Mouse (Mus musculus): ENCODE measurements around the gene Prkcq. TPM values are rescaled to one million over a fixed set of nuclear protein-coding genes. Genes with fewer than 3 reads are reported as not detected.
A peak's percentile ranks its signal among the peaks of the same experiment; 100 is the strongest.

Gene Prkcq
- polyA plus RNA-seq (2012; ENCODE audit: insufficient read depth, insufficient read length, low replicate concordance, missing spikeins): not detected in 2 replicates

DNA sequence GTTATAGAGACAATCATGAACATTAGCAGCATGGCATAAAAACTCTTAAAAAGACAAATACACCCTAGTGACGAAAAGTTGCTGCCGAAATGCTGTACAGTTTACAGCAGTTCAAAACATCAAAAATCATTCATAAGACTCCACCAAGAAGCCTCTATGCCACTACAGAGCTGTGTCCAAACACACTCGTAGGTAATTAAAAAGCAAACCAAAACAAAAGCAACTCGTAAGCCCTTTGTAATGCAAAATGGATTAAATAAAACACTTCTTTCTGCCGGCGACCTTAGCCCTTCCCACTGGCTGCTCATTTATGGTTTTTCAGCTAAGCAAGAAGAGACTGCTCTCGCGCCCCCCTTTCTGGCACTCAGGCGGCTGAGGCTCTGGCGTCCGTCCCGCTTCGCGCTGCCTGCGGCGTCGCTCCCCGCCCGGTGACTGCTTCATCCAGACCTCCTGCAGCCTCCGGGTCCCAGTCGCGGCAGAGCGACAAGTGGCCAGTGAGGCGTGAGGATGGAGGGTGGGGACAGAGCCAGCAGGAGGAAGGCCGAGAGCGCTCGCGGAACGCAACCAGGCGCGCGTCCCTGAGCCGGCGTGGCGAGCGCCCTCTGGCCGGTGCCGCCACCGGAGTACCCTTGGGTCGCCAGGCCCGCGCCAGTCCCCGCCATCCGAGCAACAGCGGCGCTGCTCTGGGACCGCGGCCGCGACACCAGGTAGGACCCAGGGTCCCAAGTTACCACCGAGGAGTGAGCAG is at the start of gene Prkcq:
Prkcq (plus strand) TSS at position 355 of the 748 bp plus-strand sequence.
- H3K4me3 ChIP-seq (ENCODE audit: insufficient read depth, low read depth, low read length): peak within 1 kb of the TSS; percentile 52
- peaks cover 6% of the 10 kb centered on the region for H3K4me1 ChIP-seq (ENCODE audit: control insufficient read depth, insufficient read depth, low read length)
- H3K27ac ChIP-seq (ENCODE audit: insufficient read depth, low read depth, low read length): no peak within 1 kb of the TSS
- 2% methylated on average over 51 of the region's 51 CpGs for WGBS
- no peak for TF ChIP-seq CTCF (IDR thresholded peaks at IDR 0.05; ENCODE audit: insufficient read depth, low read depth, low read length)

DNA sequence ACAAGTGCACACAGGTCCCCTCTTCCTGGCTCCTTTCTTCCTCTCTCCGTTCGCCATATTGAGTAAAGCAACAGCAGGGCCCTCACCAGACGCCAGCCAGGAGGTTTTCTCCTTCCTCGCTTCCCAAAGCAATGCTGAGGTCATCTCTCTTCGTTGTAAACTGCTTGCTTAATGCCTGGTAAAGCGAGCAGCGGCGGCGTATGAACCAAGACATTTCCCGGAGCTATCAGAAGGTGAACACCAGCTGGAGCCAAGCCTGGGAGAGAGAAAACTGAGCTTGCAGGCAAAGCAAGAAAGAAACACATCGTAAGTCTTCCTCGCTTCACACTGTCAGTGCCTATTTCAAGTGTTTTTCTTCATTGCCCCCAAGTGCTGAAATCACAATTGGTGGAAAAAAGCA is 41.0 kb upstream of the Prkcq start:
- H3K4me3 ChIP-seq (ENCODE audit: insufficient read depth, low read depth, low read length): no peak overlapping the region
- no peak overlapping the region for H3K27ac ChIP-seq (ENCODE audit: insufficient read depth, low read depth, low read length)
- TF ChIP-seq POLR2A (IDR thresholded peaks at IDR 0.05; ENCODE audit: insufficient read depth, low read depth, low read length) (no peak), CTCF (IDR thresholded peaks at IDR 0.05; ENCODE audit: insufficient read depth, low read depth, low read length) (no peak)
- no peaks in the 10 kb centered on the region for H3K4me1 ChIP-seq (ENCODE audit: control insufficient read depth, insufficient read depth, low read length)
- 86% methylated on average over 12 of the region's 12 CpGs for WGBS

GRCm38 (mm10) chr2:11135718-11136117 is 36.2 kb upstream of the Prkcq start:
- 74% methylated on average over 6 of the region's 6 CpGs for WGBS
- TF ChIP-seq POLR2A (IDR thresholded peaks at IDR 0.05; ENCODE audit: insufficient read depth, low read depth, low read length) (no peak), CTCF (IDR thresholded peaks at IDR 0.05; ENCODE audit: insufficient read depth, low read depth, low read length) (no peak)
- no peak overlapping the region for H3K27ac ChIP-seq (ENCODE audit: insufficient read depth, low read depth, low read length)
- no peak overlapping the region for H3K4me3 ChIP-seq (ENCODE audit: insufficient read depth, low read depth, low read length)
- H3K4me1 ChIP-seq (ENCODE audit: control insufficient read depth, insufficient read depth, low read length): no peaks in the 10 kb centered on the region

- TF ChIP-seq CTCF (IDR thresholded peaks at IDR 0.05; ENCODE audit: insufficient read depth, low read depth, low read length) (no peak), POLR2A (IDR thresholded peaks at IDR 0.05; ENCODE audit: insufficient read depth, low read depth, low read length) (no peak)
- 90% methylated on average over 6 of the region's 6 CpGs for WGBS
- no peaks in the 10 kb centered on the region for H3K4me1 ChIP-seq (ENCODE audit: control insufficient read depth, insufficient read depth, low read length)
- H3K4me3 ChIP-seq (ENCODE audit: insufficient read depth, low read depth, low read length): no peak overlapping the region
- H3K27ac ChIP-seq (ENCODE audit: insufficient read depth, low read depth, low read length): no peak overlapping the region
Observed at GRCm38 (mm10) chr2:11138076-11138475, 33.8 kb upstream of the Prkcq start.

DNA sequence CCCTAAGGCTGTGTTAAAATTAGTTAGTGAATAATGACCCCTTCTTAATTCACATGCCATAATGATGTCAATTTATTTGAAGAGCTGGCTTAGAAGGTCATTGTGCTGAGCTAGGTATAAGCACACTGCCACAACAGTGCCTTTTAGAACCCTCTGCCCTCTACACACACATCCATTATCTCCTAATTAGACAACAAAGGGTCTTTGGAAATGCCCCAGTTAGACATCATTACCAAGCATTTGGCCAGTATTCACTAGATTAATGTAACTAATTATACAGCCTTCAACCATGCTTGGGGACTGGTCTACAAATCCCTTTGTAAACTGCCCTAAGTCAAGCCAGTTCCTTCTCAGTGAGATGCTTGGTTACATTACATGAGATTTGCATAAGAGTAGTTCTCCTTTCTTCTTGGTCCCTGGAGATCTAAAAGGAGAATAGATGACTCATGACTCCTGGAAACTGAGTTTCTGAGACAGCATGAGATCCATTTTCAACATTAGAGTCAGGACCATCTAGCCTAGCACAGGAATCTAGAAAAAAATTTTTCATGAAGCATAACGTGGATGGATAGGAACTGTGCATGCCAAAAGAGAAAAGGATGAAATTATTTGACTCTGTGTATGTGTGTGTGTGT is 32.3 kb upstream of the Prkcq start:
- WGBS: 45% methylated on average over 1 of the region's 1 CpGs

DNA sequence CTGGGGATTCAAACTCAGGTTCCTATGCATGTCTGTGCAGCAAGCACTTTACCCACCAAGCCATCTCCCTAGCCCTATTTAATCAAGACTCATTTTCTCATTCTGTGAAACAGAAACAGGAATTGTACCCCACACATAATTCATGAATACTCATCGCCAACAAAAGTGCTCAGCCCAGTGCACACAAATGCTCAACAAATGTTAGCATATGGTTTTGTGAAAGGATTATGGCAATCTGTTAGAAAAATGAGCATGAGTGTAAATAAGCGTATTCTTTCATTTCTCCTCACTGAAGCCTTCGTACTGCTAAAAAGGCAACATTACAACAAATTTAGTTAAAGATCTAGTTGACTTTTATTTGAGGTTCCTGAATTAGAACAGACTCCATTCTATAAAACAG is 31.5 kb upstream of the Prkcq start:
- TF ChIP-seq CTCF (IDR thresholded peaks at IDR 0.05; ENCODE audit: insufficient read depth, low read depth, low read length) (no peak), POLR2A (IDR thresholded peaks at IDR 0.05; ENCODE audit: insufficient read depth, low read depth, low read length) (no peak)
- WGBS: 71% methylated on average over 3 of the region's 3 CpGs
- H3K4me3 ChIP-seq (ENCODE audit: insufficient read depth, low read depth, low read length): no peak overlapping the region
- H3K4me1 ChIP-seq (ENCODE audit: control insufficient read depth, insufficient read depth, low read length): no peaks in the 10 kb centered on the region
- H3K27ac ChIP-seq (ENCODE audit: insufficient read depth, low read depth, low read length): no peak overlapping the region

More for the DNA sequence above, 32.3 kb upstream of the Prkcq start:
- no peak overlapping the region for H3K4me3 ChIP-seq (ENCODE audit: insufficient read depth, low read depth, low read length)
- H3K27ac ChIP-seq (ENCODE audit: insufficient read depth, low read depth, low read length): no peak overlapping the region
- TF ChIP-seq CTCF (IDR thresholded peaks at IDR 0.05; ENCODE audit: insufficient read depth, low read depth, low read length): no peak
- TF ChIP-seq POLR2A (IDR thresholded peaks at IDR 0.05; ENCODE audit: insufficient read depth, low read depth, low read length): no peak
- no peaks in the 10 kb centered on the region for H3K4me1 ChIP-seq (ENCODE audit: control insufficient read depth, insufficient read depth, low read length)

DNA sequence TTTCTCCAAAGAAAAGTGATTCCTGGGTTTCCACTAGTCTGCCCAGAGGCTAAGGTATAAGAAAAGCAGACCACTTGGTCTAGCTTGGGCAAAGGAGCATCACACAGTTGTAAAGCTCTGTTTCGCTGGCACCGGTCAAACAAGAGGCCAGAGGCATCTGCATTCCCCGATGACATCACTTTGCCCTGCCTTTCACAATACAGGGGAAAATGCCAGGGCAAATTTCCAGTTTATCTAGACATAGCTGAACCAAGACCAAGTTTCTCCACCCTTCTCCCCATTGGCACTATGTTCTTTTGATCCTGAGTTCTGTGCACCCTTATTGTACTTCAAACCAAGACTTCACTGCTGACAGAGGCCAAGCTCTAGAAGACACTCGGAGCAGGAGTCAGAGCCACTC is 22.8 kb upstream of the Prkcq start:
- TF ChIP-seq POLR2A (IDR thresholded peaks at IDR 0.05; ENCODE audit: insufficient read depth, low read depth, low read length) (no peak), CTCF (IDR thresholded peaks at IDR 0.05; ENCODE audit: insufficient read depth, low read depth, low read length) (no peak)
- no peaks in the 10 kb centered on the region for H3K4me1 ChIP-seq (ENCODE audit: control insufficient read depth, insufficient read depth, low read length)
- H3K27ac ChIP-seq (ENCODE audit: insufficient read depth, low read depth, low read length): no peak overlapping the region
- WGBS: 75% methylated on average over 4 of the region's 4 CpGs
- no peak overlapping the region for H3K4me3 ChIP-seq (ENCODE audit: insufficient read depth, low read depth, low read length)

DNA sequence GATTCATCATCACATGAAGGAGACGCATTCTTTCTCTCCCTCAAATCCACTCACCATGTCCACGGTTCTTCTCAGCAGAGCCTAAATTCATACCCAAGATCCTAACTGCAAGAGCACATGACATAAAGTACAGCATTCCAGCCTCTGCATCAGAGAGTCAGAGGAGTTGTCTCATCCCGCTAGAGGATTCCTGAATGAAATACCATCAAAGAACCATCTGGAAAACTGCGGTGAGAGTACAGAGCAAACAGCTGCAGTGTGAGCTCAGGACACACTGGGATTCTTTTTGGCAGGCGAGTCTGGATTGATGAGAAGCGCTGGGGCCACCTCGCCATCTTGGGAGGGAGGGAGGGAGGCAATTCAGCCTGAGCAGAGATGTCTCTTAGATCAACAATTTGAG is 20.9 kb upstream of the Prkcq start:
- Histone ChIP-seq H3K4me1 (ENCODE audit: control insufficient read depth, insufficient read depth, low read length) (no peaks in the 10 kb centered on the region), H3K27ac (ENCODE audit: insufficient read depth, low read depth, low read length) (no peak overlapping the region), H3K4me3 (ENCODE audit: insufficient read depth, low read depth, low read length) (no peak overlapping the region)
- WGBS: 66% methylated on average over 7 of the region's 7 CpGs
- TF ChIP-seq CTCF (IDR thresholded peaks at IDR 0.05; ENCODE audit: insufficient read depth, low read depth, low read length) (no peak), POLR2A (IDR thresholded peaks at IDR 0.05; ENCODE audit: insufficient read depth, low read depth, low read length) (no peak)

GRCm38 (mm10) chr2:11151655-11152323 is 20.1 kb upstream of the Prkcq start:
- 53% methylated on average over 6 of the region's 6 CpGs for WGBS
- Histone ChIP-seq H3K4me1 (ENCODE audit: control insufficient read depth, insufficient read depth, low read length) (no peaks in the 10 kb centered on the region), H3K27ac (ENCODE audit: insufficient read depth, low read depth, low read length) (no peak overlapping the region), H3K4me3 (ENCODE audit: insufficient read depth, low read depth, low read length) (no peak overlapping the region)
- no peak for TF ChIP-seq CTCF (IDR thresholded peaks at IDR 0.05; ENCODE audit: insufficient read depth, low read depth, low read length)
- TF ChIP-seq POLR2A (IDR thresholded peaks at IDR 0.05; ENCODE audit: insufficient read depth, low read depth, low read length): no peak

All from olfactory bulb, adult 2 months (tissue).